Mouse (Mus musculus): ENCODE data around the gene Tmem217. TPM values are rescaled to one million over a fixed set of nuclear protein-coding genes. Genes with fewer than 3 reads are reported as not detected.
A peak's percentile ranks its signal among the peaks of the same experiment; 100 is the strongest.

Tmem217 gene
- total RNA-seq, 4 experiments from 2014 or later: not detected

- peak; percentile 66 for DNase-seq (ENCODE audit: low spot score)
Observed at GRCm38 (mm10) chr17:29488978-29489970, 62.9 kb downstream of the Tmem217 start.

- DNase-seq (ENCODE audit: low spot score): no peak
Observed at GRCm38 (mm10) chr17:29488257-29488977, 63.8 kb downstream of the Tmem217 start.

- no peak for DNase-seq (ENCODE audit: low spot score)
Observed at GRCm38 (mm10) chr17:29485336-29486233, 66.6 kb downstream of the Tmem217 start.

GRCm38 (mm10) chr17:29484431-29484830, 67.8 kb downstream of the Tmem217 start:
- DNase-seq (ENCODE audit: low spot score): no peak

GRCm38 (mm10) chr17:29483282-29483681, 68.9 kb downstream of the Tmem217 start:
- DNase-seq (ENCODE audit: low spot score): no peak

- DNase-seq (ENCODE audit: low spot score): no peak
Observed at GRCm38 (mm10) chr17:29482632-29483031, 69.6 kb downstream of the Tmem217 start.

GRCm38 (mm10) chr17:29480256-29480655, 71.9 kb downstream of the Tmem217 start:
- DNase-seq (ENCODE audit: low spot score): no peak

- DNase-seq (ENCODE audit: low spot score): no peak
Observed at GRCm38 (mm10) chr17:29478271-29478670, 73.9 kb downstream of the Tmem217 start.

- no peak for DNase-seq (ENCODE audit: low spot score)
Observed at GRCm38 (mm10) chr17:29477357-29477756, 74.8 kb downstream of the Tmem217 start.

GRCm38 (mm10) chr17:29476461-29476860, 75.7 kb downstream of the Tmem217 start:
- no peak for DNase-seq (ENCODE audit: low spot score)

Small RNA genes within 50 kb of the gene (microRNA-seq; reads per million reads assigned to microRNA genes)
- 1.1 reads per million for gene Mir7667

Other genes starting within 250 kb of the Tmem217 start
- 10 to 100 TPM; 17.9 to 22.9 (median 21.4) TPM for gene Pi16, start 234.7 kb downstream of the Tmem217 start, total RNA-seq (2022)
- 100 to 1,000 TPM; 196 to 220 (median 210) TPM for gene Mtch1, start 204.5 kb downstream of the Tmem217 start, total RNA-seq (2022)
- gene Fgd2, start 191.5 kb downstream of the Tmem217 start, total RNA-seq (2022): 1 to 10 TPM in 3 of 4 experiments, under 1 TPM in 1; 0.75 to 3.6 (median 1.5) TPM
- 10 to 100 TPM; 16.0 to 22.3 (median 17.4) TPM for gene Pim1, start 61.6 kb downstream of the Tmem217 start, total RNA-seq (2022)
- not detected for gene Gm17657, start 2.7 kb downstream of the Tmem217 start, total RNA-seq (2022)
- gene Tbc1d22b, start 2.6 kb downstream of the Tmem217 start, total RNA-seq (2022): 10 to 100 TPM; 11.3 to 13.5 (median 11.9) TPM
- 10 to 100 TPM; 16.1 to 20.7 (median 18.9) TPM for gene Rnf8, start 62.4 kb upstream of the Tmem217 start, total RNA-seq (2022)
- 1 to 10 TPM in 2 of 4 experiments, under 1 TPM in 2; 0.78 to 1.3 (median 0.91) TPM for gene Gm28043, start 62.5 kb upstream of the Tmem217 start, total RNA-seq (2022)
- gene Cmtr1, start 108.2 kb upstream of the Tmem217 start, total RNA-seq (2022): 10 to 100 TPM; 57.5 to 79.0 (median 65.0) TPM
- gene Ccdc167, start 164.7 kb upstream of the Tmem217 start, total RNA-seq (2022): 10 to 100 TPM; 12.4 to 14.9 (median 14.1) TPM